Mouse (Mus musculus): ENCODE measurements at regions not wholly inside any gene's neighbourhood (a gene's known extent, or its start where the extent isn't known, plus 50 kb on each side); places are given as distances from the start of the nearest gene placed in this dataset.

GRCm38 (mm10) chr13:32530926-32531512, 192.5 kb upstream of the Gmds start:
- Histone ChIP-seq H3K4me1 (no peaks in the 10 kb centered on the region), H3K36me3 (no peaks in the 10 kb centered on the region), H3K27me3 (no peaks in the 10 kb centered on the region), H3K9ac (no peak overlapping the region), H3K9me3 (replicated peaks) (no peaks in the 10 kb centered on the region), H3K4me2 (replicated peaks) (no peak overlapping the region), H3K4me3 (no peak overlapping the region), H3K27ac (no peak overlapping the region)
- no peak for ATAC-seq (ENCODE audit: low FRiP score)
- 81% methylated on average over 3 of the region's 3 CpGs for WGBS

DNA sequence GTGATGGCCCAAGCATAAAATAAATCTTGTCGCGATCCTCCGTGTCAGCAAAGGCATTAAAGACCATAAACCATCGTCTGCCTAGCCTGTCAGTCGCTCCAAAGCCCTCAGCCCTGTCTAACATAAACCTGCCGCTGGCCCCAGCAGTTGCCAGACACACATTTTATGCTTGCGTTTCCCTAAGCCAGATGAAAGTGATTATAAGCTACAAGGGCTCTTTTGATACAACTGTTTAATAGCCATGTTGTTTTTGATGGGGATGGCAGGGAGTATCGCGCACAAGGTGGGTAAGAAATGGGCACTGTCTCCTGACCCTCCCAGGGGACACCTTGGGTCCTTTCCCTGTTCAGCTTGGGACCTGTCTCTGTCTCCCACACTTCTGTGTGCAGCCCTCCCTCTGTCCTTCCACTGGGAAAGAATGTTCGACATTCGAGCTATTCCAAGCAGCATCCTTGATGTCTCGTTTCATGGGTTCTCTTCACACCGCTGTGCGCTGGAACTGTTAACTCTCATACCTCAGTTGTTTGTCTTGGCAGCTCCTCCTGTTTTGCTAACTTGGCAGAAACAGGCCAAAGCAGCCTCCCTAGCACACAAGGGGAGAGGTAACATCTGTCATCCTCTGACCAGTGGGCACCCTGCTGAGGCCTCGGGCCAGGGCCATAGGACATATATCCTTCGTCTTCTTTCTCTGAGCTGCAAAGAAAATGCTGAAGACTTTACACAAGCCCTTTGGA, 180.2 kb upstream of the Gmds start:
- Histone ChIP-seq H3K4me1 (0 out of 2 replicates have a peak, but pooled peaks cover 5% of the 10 kb centered on the region), H3K4me3 (no peak overlapping the region), H3K27ac (no peak overlapping the region), H3K27me3 (no peaks in the 10 kb centered on the region), H3K4me2 (replicated peaks) (no peak overlapping the region), H3K9me3 (replicated peaks) (no peaks in the 10 kb centered on the region), H3K36me3 (no peaks in the 10 kb centered on the region), H3K9ac (no peak overlapping the region)
- no peak for ATAC-seq (ENCODE audit: low FRiP score)
- WGBS = 66% methylated on average over 16 of the region's 16 CpGs

DNA sequence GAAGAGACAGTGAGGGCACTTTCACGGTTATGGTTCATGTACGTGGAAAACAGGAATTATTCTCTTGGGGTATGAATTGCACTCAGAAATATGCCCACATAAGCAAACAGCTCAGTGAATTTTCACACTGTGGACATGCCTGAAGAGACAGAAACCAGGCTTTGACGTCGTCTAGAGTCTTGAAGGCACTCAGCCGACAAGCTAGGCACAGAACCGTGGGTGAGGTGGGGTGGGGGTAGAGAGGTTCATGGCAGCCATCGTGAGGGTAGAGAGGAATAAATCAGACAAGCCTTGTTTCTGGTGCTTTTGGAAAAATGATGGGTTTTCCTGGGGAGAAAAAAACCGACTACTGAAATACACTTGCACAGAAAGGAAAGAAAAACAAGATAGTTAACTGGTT, 179.0 kb upstream of the Gmds start:
- ATAC-seq (ENCODE audit: low FRiP score) = no peak
- Histone ChIP-seq H3K4me1 (0 out of 2 replicates have a peak, but pooled peaks cover 5% of the 10 kb centered on the region), H3K4me2 (replicated peaks) (no peak overlapping the region), H3K9me3 (replicated peaks) (no peaks in the 10 kb centered on the region), H3K27me3 (no peaks in the 10 kb centered on the region), H3K9ac (no peak overlapping the region), H3K27ac (no peak overlapping the region), H3K4me3 (no peak overlapping the region), H3K36me3 (no peaks in the 10 kb centered on the region)
- WGBS = 74% methylated on average over 8 of the region's 8 CpGs

- no peak for ATAC-seq (ENCODE audit: low FRiP score)
- no peaks in the 10 kb centered on the region for H3K36me3 ChIP-seq
- no peak overlapping the region for H3K4me2 ChIP-seq (replicated peaks)
- 65% methylated on average over 5 of the region's 5 CpGs for WGBS
- no peaks in the 10 kb centered on the region for H3K9me3 ChIP-seq (replicated peaks)
- H3K4me3 ChIP-seq = no peak overlapping the region
- H3K27ac ChIP-seq = no peak overlapping the region
- no peaks in the 10 kb centered on the region for H3K4me1 ChIP-seq
- no peaks in the 10 kb centered on the region for H3K27me3 ChIP-seq
- no peak overlapping the region for H3K9ac ChIP-seq
Measured at GRCm38 (mm10) chr13:32509231-32510023, 170.9 kb upstream of the Gmds start.

DNA sequence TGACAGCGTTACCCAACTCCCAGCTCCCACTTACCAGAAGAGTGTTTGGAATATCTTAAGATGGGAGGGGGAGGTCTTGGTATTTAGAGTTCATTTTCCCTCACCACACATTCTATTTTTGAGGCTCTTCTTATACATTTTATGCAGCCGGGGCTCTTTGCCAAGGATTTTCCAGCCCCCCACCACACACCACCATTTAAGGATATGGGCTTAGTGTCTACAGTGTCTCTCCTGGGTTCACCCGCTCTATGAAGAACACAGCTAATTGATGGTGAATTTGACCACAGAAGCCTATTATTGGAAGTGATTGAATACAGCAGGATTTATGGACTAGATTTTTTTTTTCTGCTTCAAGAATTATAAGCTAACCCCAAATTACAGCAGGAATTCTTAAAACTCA, 169.9 kb upstream of the Gmds start:
- Histone ChIP-seq H3K36me3 (no peaks in the 10 kb centered on the region), H3K27me3 (no peaks in the 10 kb centered on the region), H3K9me3 (replicated peaks) (no peaks in the 10 kb centered on the region), H3K9ac (no peak overlapping the region), H3K4me1 (no peaks in the 10 kb centered on the region), H3K4me3 (no peak overlapping the region), H3K4me2 (replicated peaks) (no peak overlapping the region), H3K27ac (no peak overlapping the region)
- 85% methylated on average over 3 of the region's 3 CpGs for WGBS
- no peak for ATAC-seq (ENCODE audit: low FRiP score)

DNA sequence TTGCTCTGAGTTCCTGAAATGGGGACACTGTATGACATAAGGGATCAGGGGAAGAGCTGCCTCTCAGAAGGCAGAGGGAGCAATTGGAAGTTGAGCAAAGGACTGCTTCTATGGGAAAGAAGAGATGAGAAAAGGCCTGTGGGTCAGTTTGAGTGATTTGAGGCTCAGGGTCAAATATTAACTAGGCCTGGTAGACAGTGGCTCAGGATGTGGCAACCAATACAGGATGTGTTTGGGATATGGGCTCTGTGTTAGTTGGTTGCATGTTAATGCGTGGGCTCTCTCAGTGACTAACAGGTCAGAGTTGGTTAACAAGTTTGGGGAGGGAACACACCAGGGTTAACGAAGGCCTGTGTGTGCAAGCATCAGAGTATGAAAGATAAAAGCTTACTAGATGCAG, 169.3 kb upstream of the Gmds start:
- no peak overlapping the region for H3K27ac ChIP-seq
- no peaks in the 10 kb centered on the region for H3K4me1 ChIP-seq
- no peaks in the 10 kb centered on the region for H3K36me3 ChIP-seq
- 85% methylated on average over 2 of the region's 2 CpGs for WGBS
- no peak overlapping the region for H3K9ac ChIP-seq
- H3K4me2 ChIP-seq (replicated peaks) = no peak overlapping the region
- H3K9me3 ChIP-seq (replicated peaks) = no peaks in the 10 kb centered on the region
- no peak for ATAC-seq (ENCODE audit: low FRiP score)
- no peak overlapping the region for H3K4me3 ChIP-seq
- no peaks in the 10 kb centered on the region for H3K27me3 ChIP-seq

GRCm38 (mm10) chr13:32498205-32498790, 159.8 kb upstream of the Gmds start:
- Histone ChIP-seq H3K4me1 (no peaks in the 10 kb centered on the region), H3K9ac (no peak overlapping the region), H3K36me3 (no peaks in the 10 kb centered on the region), H3K9me3 (replicated peaks) (no peaks in the 10 kb centered on the region), H3K4me2 (replicated peaks) (no peak overlapping the region), H3K27me3 (no peaks in the 10 kb centered on the region), H3K4me3 (no peak overlapping the region), H3K27ac (no peak overlapping the region)
- WGBS = 67% methylated on average over 8 of the region's 8 CpGs
- ATAC-seq (ENCODE audit: low FRiP score) = no peak

- Histone ChIP-seq H3K9ac (no peak overlapping the region), H3K27ac (no peak overlapping the region), H3K27me3 (no peaks in the 10 kb centered on the region), H3K4me3 (no peak overlapping the region), H3K9me3 (replicated peaks) (no peaks in the 10 kb centered on the region), H3K36me3 (no peaks in the 10 kb centered on the region), H3K4me1 (no peaks in the 10 kb centered on the region), H3K4me2 (replicated peaks) (no peak overlapping the region)
- ATAC-seq (ENCODE audit: low FRiP score) = no peak
- WGBS = 86% methylated on average over 2 of the region's 2 CpGs
Measured at GRCm38 (mm10) chr13:32496263-32496662, 157.7 kb upstream of the Gmds start.

DNA sequence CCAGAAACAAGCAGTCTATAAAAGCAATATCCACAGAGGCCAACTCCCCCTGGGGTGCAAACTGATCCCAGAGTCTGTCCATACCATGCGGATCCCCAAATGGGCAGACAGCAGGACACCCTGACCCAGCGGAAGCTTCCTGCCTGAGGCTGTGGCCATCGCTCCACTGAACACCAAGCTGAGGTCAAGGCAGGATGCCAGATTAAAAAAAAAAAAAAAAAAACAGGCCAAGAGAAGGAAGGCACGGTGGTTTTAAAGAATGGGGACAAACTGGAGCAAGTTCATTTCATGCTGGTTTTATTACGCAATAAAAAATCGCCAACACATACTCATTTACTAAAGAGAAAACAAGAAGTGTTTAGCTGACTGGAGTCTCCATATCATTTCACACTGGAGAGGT, 156.5 kb upstream of the Gmds start:
- Histone ChIP-seq H3K36me3 (no peaks in the 10 kb centered on the region), H3K4me3 (no peak overlapping the region), H3K27me3 (no peaks in the 10 kb centered on the region), H3K27ac (no peak overlapping the region), H3K4me1 (no peaks in the 10 kb centered on the region), H3K4me2 (replicated peaks) (no peak overlapping the region), H3K9me3 (replicated peaks) (no peaks in the 10 kb centered on the region), H3K9ac (no peak overlapping the region)
- no peak for ATAC-seq (ENCODE audit: low FRiP score)
- WGBS = 61% methylated on average over 6 of the region's 6 CpGs

DNA sequence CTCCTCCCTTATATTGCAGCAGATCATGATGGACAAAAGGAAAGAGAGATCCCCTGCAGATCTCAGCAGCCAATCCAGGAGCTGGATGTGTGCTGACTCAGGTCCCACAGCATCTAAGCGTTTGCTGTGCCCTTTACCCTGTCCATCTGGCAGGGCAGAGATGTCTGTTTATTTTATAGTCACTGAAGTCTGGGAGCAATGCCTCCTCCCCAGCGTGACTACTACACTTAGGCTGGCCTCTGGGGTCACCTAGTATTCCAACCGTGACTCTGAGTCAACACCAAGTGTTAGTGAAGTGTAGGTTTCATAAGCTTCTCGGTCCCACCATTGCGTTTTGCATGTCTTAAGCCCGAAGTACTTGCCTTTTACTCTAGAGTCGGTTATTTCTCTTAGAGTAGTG, 155.3 kb upstream of the Gmds start:
- Histone ChIP-seq H3K27ac (no peak overlapping the region), H3K4me3 (no peak overlapping the region), H3K27me3 (no peaks in the 10 kb centered on the region), H3K4me1 (no peaks in the 10 kb centered on the region), H3K36me3 (no peaks in the 10 kb centered on the region), H3K9ac (no peak overlapping the region), H3K4me2 (replicated peaks) (no peak overlapping the region), H3K9me3 (replicated peaks) (no peaks in the 10 kb centered on the region)
- WGBS = 52% methylated on average over 7 of the region's 7 CpGs
- ATAC-seq (ENCODE audit: low FRiP score) = no peak

GRCm38 (mm10) chr13:32493309-32493708, 154.8 kb upstream of the Gmds start:
- no peak for ATAC-seq (ENCODE audit: low FRiP score)
- no peak overlapping the region for H3K4me3 ChIP-seq
- no peaks in the 10 kb centered on the region for H3K4me1 ChIP-seq
- no peaks in the 10 kb centered on the region for H3K36me3 ChIP-seq
- H3K27me3 ChIP-seq = no peaks in the 10 kb centered on the region
- H3K9ac ChIP-seq = no peak overlapping the region
- no peaks in the 10 kb centered on the region for H3K9me3 ChIP-seq (replicated peaks)
- H3K27ac ChIP-seq = no peak overlapping the region
- 28% methylated on average over 7 of the region's 7 CpGs for WGBS
- no peak overlapping the region for H3K4me2 ChIP-seq (replicated peaks)

DNA sequence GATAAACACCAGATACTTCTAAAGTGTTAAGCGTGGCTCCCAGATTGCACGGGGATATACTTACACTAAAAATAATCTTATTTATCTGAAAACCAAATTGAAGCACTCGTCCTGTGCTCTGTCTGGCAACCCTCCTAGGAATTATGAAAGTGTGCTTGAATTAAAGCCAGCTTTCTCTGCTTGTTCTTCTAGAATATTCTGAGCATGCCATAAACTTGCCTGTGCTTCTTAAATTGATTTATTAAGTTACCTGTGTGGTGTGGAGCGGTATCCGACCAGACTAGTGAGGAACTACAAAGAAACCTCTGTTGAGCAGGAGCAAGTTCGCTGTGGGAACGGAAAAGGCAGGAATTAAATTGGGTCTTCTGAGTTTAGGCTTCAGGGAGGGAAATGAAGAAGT, 154.0 kb upstream of the Gmds start:
- 79% methylated on average over 7 of the region's 7 CpGs for WGBS
- no peak for ATAC-seq (ENCODE audit: low FRiP score)
- no peak overlapping the region for H3K27ac ChIP-seq
- H3K36me3 ChIP-seq = no peaks in the 10 kb centered on the region
- H3K4me3 ChIP-seq = no peak overlapping the region
- H3K9ac ChIP-seq = no peak overlapping the region
- no peaks in the 10 kb centered on the region for H3K9me3 ChIP-seq (replicated peaks)
- H3K4me2 ChIP-seq (replicated peaks) = no peak overlapping the region
- H3K27me3 ChIP-seq = no peaks in the 10 kb centered on the region
- no peaks in the 10 kb centered on the region for H3K4me1 ChIP-seq

All from hindbrain, embryonic 12.5 days (tissue).